Mouse (Mus musculus) left cerebral cortex, postnatal 4 days (tissue): Measurements from ENCODE around the gene Slc2a5. TPM values are rescaled to one million over a fixed set of nuclear protein-coding genes. Genes with fewer than 3 reads are reported as not detected.

Experiments
- DNase-seq: peaks from one replicate; pipeline ENCODE4 v3.0.0-alpha.2; 2022
- intact Hi-C: fragments of 180-260 bp; cut with DNase I; formaldehyde crosslinking; loops from one replicate; pipeline ENCODE4 v1.15.1; 2025
- total RNA-seq, 2 experiments: library from RNA; stranded (reverse); gene quantifications; 2 replicates each; pipeline ENCODE4 v1.2.3; 2021

Slc2a5 gene
- total RNA-seq, 2 experiments from 2014 or later: 1.4 to 1.5 TPM

GRCm38 (mm10) chr4:150138084-150138543, 19.0 kb downstream of the Slc2a5 start:
- intact Hi-C loops: no loop called here
- DNase-seq: peak; percentile 58

DNA sequence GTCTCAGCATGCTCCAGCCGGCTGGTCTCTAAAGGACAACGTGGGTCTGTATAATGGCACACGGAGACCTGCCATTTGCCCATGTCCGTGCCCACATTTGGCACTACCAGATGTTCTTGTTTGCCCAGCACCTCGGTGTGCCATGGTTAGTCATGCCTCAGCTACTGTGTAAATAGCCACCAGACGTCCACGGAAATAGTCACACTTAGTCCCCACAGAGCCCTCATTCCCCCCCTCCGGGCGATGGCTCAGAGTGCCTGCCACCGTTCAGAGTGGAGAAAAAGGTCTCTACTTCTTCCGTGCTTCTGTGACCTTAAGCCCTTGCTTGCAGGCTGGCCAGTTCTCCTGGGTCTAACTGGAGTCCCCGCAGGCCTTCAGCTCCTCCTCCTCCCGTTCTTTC, 20.0 kb downstream of the Slc2a5 start:
- intact Hi-C loops: no loop called here
- no peak for DNase-seq

DNA sequence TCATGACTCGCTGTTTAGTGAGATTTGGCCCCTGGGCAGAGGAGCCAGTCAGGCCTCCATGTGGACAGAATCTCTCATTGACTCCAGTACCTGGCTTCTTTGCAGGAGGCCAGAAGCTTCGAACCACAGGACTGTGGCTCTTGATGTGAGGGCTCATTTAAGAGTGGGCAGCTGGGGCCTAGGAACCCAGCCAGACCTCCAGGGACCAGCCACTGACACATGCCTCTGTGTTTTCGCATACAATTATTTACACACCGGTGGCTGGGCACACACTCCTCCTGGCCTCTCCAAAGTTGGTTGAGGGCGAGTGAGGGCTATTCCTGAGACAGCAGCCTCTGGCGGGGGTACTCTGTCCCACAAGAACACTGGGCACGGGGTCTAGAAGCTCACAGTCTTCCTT, 21.3 kb downstream of the Slc2a5 start:
- intact Hi-C loops: no loop called here
- DNase-seq: peak; percentile 65

DNA sequence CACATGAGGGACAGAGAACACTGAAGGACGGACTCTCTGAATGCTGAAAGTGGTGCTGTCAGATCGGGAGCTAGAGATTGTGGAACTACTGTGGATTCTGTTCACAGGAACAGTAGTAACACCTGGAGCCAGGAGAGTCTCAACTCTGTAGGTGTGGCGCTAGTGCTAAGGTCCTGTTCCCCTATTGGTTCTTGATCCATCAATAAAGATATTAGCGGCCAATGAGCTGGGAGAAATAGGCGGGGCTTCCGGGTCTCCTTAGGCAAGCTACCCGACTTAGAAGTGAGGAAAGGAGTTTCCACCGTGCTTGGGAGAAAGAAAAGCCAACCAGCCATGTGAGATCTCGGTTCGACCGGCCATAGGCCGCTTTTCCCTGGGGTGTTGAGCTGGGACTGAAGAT, 25.2 kb downstream of the Slc2a5 start:
- intact Hi-C loops: no loop called here
- DNase-seq: no peak

DNA sequence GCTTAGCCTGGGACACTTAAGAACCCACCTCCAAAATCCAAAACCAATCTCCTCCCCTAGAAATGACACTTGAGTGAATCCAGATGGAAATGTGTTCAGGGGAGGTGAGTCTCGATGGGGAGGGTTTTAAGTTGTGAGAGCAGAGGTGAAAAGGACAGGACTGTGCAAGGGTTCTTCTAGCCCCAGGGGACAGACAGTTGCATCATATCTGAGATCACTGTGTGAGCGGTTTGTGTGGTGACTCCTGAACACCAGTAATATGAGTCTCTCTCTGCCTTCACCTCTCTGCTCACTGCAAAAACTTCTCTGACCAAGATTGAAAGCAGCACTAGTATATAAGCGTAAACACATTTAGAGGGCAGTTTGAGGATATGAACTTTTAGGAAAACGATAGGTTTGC, 27.2 kb downstream of the Slc2a5 start:
- intact Hi-C loops: no loop called here
- no peak for DNase-seq

DNA sequence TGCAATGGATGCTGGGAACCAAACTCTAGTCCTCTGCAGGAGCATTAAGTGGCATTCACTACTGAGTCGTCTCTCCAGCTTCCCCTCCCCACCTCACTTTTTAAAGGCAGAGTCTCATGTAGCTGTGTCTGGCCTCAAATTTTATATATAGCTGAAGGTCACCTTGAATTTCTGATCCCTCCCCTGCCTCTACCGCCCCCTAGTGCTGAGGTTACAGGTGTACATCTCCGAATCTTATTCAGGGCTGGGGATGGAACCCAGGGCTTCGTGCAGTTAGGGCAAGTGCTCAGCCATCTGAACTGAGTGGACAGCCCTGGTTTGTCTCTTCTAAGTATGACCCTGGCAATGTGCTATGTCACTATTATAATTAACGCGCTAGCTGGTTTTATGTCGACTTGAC, 32.0 kb downstream of the Slc2a5 start:
- intact Hi-C loops: no loop called here
- DNase-seq: no peak

DNA sequence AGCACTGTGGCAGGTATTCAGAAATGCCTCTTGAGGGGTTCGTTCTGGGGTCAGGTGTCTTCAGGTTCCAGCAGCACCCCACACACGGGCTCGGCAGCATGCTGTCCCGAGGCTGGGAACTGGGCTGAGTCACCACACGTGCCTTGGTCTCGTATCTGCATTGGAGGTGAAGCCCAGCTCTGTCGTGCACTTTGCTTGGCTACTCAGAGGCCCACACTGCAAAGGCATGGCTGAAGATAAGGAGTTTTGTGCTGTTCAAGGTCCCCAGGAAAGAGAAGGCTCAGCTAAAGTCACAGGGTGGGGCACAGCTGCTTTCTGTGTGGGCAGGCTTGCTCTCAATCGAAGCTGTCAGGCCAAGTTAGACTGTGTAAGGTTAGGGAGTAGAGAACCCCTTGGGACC, 33.4 kb downstream of the Slc2a5 start:
- intact Hi-C loops: no loop called here
- DNase-seq: no peak

GRCm38 (mm10) chr4:150155301-150155700, 36.2 kb downstream of the Slc2a5 start:
- no peak for DNase-seq
- intact Hi-C loops: no loop called here

- no peak for DNase-seq
- intact Hi-C loops: no loop called here
Observed at GRCm38 (mm10) chr4:150155731-150156130, 36.6 kb downstream of the Slc2a5 start.

DNA sequence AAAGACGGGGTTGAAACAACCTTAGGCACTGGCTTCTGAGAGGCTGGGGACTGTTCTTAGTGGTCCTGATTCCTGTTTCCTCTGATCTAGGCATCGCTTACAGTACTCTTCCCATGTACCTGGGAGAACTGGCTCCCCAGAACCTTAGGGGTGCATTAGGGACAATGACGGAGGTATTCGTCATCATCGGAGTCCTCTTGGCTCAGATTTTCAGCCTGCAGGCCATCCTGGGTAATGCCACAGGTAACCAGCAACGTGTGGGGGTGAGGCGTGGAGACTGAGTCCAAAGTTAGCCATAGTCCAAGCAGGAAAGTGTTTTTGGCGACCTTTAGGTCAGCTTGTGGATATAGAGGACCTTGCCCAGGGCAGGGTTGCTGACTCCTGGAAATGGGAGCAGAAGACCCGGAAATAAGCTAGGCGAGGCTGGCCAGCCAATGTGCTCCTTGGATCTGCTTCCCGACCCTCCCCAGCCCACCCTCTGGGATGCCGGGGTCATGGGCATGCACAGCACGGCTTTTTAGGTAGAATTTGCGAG, 38.3 kb downstream of the Slc2a5 start:
- DNase-seq: no peak
- intact Hi-C loops: no loop called here

- intact Hi-C loops: no loop called here
Observed at GRCm38 (mm10) chr4:150159458-150159857, 40.4 kb downstream of the Slc2a5 start.

GRCm38 (mm10) chr4:150162561-150163169, 43.6 kb downstream of the Slc2a5 start:
- no peak for DNase-seq
- intact Hi-C loops: no loop called here

More at GRCm38 (mm10) chr4:150159458-150159857, 40.4 kb downstream of the Slc2a5 start:
- DNase-seq: no peak

GRCm38 (mm10) chr4:150164875-150165274, 45.8 kb downstream of the Slc2a5 start:
- intact Hi-C loops: no loop called here
- DNase-seq: no peak

DNA sequence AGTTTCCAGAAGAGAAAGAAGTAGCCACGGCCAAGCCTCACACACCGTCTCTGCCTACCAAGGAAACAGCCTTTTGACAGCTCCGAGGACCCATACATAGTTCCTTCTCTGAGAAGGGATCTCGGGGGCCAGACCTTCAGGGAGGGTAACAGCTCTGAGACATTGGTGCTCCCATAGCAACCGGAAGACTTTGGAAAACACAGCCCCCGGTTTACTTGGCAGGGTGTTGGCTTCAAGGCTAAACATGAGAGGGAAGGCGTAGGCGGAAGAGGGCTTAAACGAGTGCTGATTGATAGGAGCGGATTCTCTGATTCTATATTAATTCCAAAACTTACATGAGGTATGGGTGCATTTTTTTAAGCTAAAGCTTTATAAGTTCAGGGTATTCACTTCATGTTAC, 49.3 kb downstream of the Slc2a5 start:
- no peak for DNase-seq
- intact Hi-C loops: no loop called here

DNA sequence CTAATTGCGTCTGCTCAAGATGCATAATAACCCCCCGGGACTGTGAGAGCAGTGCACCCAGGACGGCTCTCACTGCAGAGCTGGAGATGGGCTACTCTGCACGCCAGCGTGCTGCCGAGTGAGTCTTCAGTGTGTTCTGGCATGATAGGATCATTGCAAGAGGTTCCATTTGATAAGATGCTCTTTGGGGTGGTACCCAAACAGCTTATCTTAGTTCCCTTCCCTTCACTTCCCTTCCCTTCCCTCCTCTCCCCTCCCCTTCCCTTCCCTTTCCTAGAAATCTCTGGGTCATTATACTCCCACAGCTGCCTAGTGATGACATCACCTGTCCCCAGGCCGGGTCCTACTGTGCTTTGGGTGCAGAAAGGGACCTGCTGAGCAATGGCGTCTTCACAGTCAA, 53.0 kb downstream of the Slc2a5 start:
- intact Hi-C loops: loop anchor here (10.0 kb wide), 1 partner anchor 53 kb away; no protein-coding TSS in a partner anchor
- no peak for DNase-seq

GRCm38 (mm10) chr4:150173281-150173680, 54.2 kb downstream of the Slc2a5 start:
- intact Hi-C loops: loop anchor here (10.0 kb wide), 1 partner anchor 52 kb away; no protein-coding TSS in a partner anchor
- peak; percentile 39 for DNase-seq

- intact Hi-C loops: loop anchor here (10.0 kb wide), 1 partner anchor 51 kb away; no protein-coding TSS in a partner anchor
- DNase-seq: no peak
Observed at GRCm38 (mm10) chr4:150174027-150174426, 54.9 kb downstream of the Slc2a5 start.

DNA sequence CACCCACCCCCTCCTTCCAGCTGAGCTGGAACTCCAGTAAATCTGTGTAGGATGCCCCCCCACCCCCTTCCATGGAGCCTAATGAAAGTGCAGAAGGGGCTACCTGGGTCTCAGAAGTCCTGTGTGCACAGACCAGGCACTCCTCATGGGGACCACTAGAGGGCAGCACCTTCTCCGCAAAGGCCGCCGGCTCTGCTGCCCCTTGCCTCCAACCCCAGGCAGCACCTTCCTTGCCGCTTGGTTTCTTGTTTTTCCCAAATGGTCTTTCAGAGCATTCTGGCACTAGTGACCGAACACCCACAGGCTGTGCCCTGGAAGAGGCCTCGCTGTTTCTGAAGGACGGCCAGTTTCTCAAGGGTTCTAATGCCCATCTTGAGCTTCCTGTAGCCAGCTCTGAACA, 57.5 kb downstream of the Slc2a5 start:
- peak; percentile 29 for DNase-seq
- intact Hi-C loops: loop anchor here (10.0 kb wide), 1 partner anchor 48 kb away; no protein-coding TSS in a partner anchor

DNA sequence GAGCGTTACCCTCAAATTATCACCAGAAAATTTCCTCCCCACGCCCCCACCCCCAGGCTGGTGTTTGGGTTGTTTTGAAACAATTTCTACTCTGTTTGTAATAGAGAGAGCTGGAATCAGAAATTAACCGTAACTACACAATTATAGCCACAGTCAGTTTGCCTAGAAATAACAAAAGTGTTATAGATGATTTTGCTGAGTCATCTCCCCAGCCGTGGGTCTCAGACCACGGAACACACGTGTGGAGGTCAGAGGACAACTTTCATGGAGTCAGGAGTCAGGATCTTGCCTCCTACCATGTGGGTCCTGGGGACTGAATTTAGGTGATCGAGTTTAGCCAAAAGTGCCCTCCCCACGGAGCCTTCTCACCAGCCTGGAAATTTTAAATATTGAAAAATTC, 58.0 kb downstream of the Slc2a5 start:
- no peak for DNase-seq
- intact Hi-C loops: loop anchor here (10.0 kb wide), 1 partner anchor 48 kb away; no protein-coding TSS in a partner anchor

DNA sequence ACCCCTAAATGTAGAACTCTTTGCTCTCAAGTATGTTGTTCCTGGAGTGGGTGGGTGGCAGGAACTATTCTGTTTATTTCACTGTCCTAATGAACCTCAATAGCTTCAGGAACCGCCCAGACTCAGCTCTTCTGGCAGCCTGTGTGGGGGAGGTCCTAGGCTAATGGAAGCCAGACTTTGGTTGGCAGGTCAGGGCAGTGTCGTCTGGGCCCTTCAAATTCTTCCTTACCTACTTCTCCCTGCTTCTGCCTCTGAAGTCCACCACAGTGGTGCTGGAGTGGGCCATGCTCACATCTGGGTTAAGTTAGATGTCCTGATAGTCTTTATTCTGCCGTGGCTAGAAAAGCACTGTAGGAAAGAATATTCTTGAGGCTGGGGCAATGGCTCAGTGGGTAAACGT, 59.0 kb downstream of the Slc2a5 start:
- DNase-seq: no peak
- intact Hi-C loops: loop anchor here (10.0 kb wide), 1 partner anchor 47 kb away; no protein-coding TSS in a partner anchor

DNA sequence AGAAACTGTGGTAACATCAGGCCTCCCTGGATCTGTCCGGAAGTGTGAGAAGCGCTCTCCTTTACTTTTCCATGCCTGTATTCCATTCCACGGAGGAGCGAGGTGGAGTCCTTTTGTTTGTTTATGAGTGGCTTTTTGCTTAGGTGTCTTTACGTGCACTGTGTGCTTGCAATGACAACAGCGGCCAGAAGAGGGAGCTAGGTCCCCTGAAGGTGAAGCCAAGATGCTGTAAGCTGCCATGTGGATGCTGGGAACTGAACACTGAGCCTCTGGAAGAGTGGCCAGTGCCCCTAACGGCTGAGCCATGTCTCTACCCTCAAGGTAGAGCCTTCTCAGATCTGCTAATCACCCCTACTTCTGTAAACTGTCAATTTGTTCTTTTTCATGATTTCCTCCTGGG, 62.2 kb downstream of the Slc2a5 start:
- DNase-seq: no peak
- intact Hi-C loops: no loop called here

DNA sequence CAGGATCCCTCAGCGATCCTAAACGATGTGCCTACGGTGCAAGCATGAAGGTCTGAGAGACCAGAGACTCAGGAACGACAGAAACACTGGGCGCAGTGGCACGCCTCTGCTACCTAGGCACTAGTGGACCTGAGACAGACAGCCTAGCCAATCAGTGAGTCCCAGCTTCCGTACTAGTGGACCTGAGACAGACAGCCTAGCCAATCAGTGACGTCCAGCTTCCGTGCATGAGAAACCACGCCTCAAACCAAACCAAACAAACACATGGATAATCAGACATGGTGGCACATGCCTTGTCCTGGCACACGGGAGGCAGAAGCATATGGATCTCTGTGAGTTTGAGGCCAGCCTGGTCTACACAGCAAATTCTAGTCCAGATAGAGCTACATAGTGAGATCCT, 69.2 kb downstream of the Slc2a5 start:
- intact Hi-C loops: no loop called here
- no peak for DNase-seq
